Mouse (Mus musculus): Measurements from ENCODE around the gene Hinfp.

DNA sequence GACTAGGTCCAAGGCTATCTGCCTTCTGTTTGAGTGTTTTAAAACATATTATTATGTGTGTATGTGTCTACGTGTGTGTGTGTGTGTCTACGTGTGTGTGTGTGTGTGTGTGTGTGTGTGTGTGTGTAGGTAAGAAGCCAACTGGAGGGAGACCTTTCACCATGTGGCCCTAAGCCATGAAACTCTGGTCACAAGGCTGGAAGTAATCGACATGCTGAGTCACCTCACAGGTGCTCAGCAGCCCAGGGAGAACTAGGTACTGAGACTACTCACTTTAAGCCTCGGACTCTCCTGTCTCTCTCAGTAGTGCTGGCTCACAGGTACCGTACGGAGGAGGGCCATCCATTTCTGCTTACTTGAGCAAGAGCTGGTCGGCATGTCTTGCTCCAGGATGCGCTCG, 41.7 kb upstream of the Hinfp start:
- TF ChIP-seq CTCF (IDR thresholded peaks at IDR 0.05; ENCODE audit: low read depth) = no peak
- no peak for TF ChIP-seq EP300 (IDR thresholded peaks at IDR 0.05; ENCODE audit: low read depth)

Data from liver, postnatal 0 days (tissue).